Mouse (Mus musculus) pancreas, adult 10 weeks (tissue): Measurements from ENCODE around the gene Zpbp2. TPM values are rescaled to one million over a fixed set of nuclear protein-coding genes. Genes with fewer than 3 reads are reported as not detected.

Experiments
- polyA plus RNA-seq: library from polyadenylated mRNA; stranded (reverse); fragments of 350-450 nt; fragmentation: Illumina TruSeq; extraction: RNeasy Lipid Tissue Mini Kit (QIAGEN cat#74804); gene quantifications from one replicate; pipeline ENCODE4 v1.2.3, GENCODE M21; 2015; ENCODE audit warnings: low read depth, low replicate concordance; ENCODE audit not compliant: insufficient read depth

The Zpbp2 gene
- not detected for polyA plus RNA-seq

GRCm38 (mm10) chr11:98550975-98551828 lies at the start of gene Zpbp2:
Gene Zpbp2 (plus strand): TSS chr11:98551097.

GRCm38 (mm10) chr11:98545711-98546231 lies 5.1 kb upstream of the Zpbp2 start, which contains the start of gene Ikzf3:
Gene Ikzf3 (minus strand): TSS chr11:98546031.

GRCm38 (mm10) chr11:98586892-98587563 lies 36.1 kb downstream of the Zpbp2 start, which contains the start of gene Ormdl3:
Gene Ormdl3 (minus strand): TSS chr11:98587368.

GRCm38 (mm10) chr11:98597991-98598390 lies 47.1 kb downstream of the Zpbp2 start, which contains the start of gene Lrrc3c:
Gene Lrrc3c (plus strand): TSS chr11:98598291.

Other genes with a start within 250 kb of the Zpbp2 start
- not detected for gene Neurod2, start 221.4 kb upstream of the Zpbp2 start, polyA plus RNA-seq
- gene Ppp1r1b, start 202.7 kb upstream of the Zpbp2 start, polyA plus RNA-seq = 24.0 TPM
- gene Stard3, start 192.7 kb upstream of the Zpbp2 start, polyA plus RNA-seq = 10.4 TPM
- gene Tcap, start 167.3 kb upstream of the Zpbp2 start, polyA plus RNA-seq = not detected
- not detected for gene Pnmt, start 164.6 kb upstream of the Zpbp2 start, polyA plus RNA-seq
- 1.7 TPM for gene Pgap3, start 150.6 kb upstream of the Zpbp2 start, polyA plus RNA-seq
- gene Erbb2, start 138.6 kb upstream of the Zpbp2 start, polyA plus RNA-seq = 2.3 TPM
- gene Mien1, start 112.1 kb upstream of the Zpbp2 start, polyA plus RNA-seq = 33.4 TPM
- gene Grb7, start 104.7 kb upstream of the Zpbp2 start, polyA plus RNA-seq = 7.3 TPM
- 1.4 TPM for gene Ikzf3, start 5.1 kb upstream of the Zpbp2 start, polyA plus RNA-seq
- gene Ormdl3, start 36.3 kb downstream of the Zpbp2 start, polyA plus RNA-seq = 17.3 TPM
- gene Lrrc3c, start 47.2 kb downstream of the Zpbp2 start, polyA plus RNA-seq = not detected
- not detected for gene Gm12355, start 74.6 kb downstream of the Zpbp2 start, polyA plus RNA-seq
- not detected for gene Gsdma3, start 75.3 kb downstream of the Zpbp2 start, polyA plus RNA-seq
- not detected for gene Gsdma2, start 95.7 kb downstream of the Zpbp2 start, polyA plus RNA-seq
- gene Gsdma, start 113.3 kb downstream of the Zpbp2 start, polyA plus RNA-seq = not detected
- gene Psmd3, start 131.5 kb downstream of the Zpbp2 start, polyA plus RNA-seq = 21.3 TPM
- not detected for gene Csf3, start 150.2 kb downstream of the Zpbp2 start, polyA plus RNA-seq
- gene Med24, start 178.3 kb downstream of the Zpbp2 start, polyA plus RNA-seq = 10.4 TPM
- 21.8 TPM for gene Thra, start 189.5 kb downstream of the Zpbp2 start, polyA plus RNA-seq
- gene Nr1d1, start 224.2 kb downstream of the Zpbp2 start, polyA plus RNA-seq = 4.8 TPM
- 15.9 TPM for gene Msl1, start 244.4 kb downstream of the Zpbp2 start, polyA plus RNA-seq